Mouse (Mus musculus) T-helper 1 cell (primary cell): ENCODE results near the gene Mrrf.

Experiments
- in situ Hi-C: fragments of 300-600 bp; cut with MboI, MseI; formaldehyde crosslinking; loops from one replicate; pipeline ENCODE4 v1.15.1; 2025; ENCODE audit warnings: high pct_unique_total_duplicates

Mrrf gene

DNA sequence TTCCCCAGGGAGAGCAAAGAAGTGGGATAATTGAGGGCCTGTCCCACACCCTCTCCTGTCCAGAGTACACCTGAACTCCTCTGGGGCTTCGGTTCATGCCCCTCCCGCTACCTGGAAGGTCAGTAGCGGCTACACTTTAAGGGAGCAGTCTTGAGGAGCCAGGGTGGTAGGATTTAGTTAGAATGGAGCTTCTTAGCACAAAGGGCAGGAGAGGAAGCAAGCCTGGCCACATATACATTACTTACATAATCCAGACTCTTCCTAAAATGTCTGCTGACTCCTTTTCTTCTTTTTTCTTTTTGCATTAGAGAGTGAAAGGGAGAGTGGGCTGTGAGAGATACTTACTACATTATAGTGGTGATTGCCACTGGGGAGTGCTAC is 62.7 kb downstream of the Mrrf start:
- in situ Hi-C loops: no loop called here

DNA sequence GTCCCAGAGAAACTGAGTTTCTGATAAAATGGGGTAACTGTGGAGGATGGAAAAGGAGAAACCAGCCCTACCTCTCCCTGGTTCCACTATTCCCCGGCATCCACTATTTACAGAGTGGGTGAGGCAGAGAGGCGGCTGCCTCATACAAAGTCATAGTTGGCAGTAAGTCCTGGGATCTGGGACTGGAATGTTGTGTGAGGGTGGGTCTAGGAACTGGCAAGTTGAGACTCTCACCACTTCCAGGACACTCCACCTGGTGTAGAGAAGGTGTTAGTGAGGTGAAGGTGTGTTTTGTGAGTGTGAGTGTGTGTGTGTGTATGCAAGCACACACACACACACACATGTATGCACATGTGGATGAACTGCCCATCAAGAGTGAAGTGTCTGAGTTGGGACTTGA is 64.6 kb downstream of the Mrrf start:
- in situ Hi-C loops: no loop called here

DNA sequence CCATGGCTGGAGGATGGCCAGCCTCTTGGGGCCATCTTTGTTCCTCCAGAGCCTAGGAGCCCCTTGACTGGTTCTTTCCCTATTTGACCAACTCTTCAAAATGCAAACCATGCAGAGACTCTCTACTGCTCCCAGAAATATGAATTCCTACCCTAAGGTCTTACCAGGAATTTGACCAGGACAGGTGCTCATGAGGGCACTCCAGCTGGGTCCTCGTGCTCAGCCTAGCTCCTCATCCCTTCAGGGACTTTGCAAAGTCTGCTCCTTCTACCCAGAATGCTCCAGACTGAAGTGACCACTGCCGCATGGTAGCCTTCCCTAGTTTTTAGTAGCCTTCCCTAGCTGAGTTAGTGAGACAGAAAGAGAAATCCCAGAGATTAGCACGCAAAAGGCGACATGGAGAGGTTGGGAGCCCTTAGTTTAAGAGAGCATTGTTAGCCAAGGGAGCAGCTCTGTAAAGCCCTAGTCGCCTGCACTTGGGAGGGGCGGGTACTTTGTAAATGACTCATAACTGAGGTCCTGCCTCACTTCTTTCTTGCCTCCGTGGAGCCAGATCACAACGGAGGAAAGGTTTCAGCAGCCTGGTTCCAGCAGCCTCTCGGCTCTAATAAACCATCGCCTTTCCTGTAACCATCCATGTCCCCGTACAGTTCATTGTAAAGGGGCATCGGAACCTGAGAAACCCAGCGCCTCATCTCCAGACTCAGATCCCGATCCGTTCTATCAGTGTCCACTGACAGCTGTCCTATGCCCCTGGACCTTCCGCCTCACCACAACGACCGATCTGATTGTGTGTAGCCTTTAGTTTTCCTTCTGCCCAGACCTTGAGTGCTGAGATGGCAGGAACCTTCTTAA is 65.8 kb downstream of the Mrrf start:
- in situ Hi-C loops: no loop called here

DNA sequence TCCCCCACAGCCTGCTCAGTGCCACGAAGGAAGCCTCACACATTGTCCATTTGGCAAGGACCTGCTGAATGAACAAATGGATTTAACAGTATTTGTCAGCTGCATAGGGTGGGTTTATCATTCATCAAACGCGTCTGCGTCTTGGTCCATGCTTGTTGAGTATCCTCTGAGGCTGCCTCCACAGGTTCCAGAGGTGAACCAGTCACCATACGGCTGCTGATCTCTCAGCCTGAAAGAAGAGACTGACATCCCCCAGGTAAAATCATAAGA is 66.4 kb downstream of the Mrrf start:
- in situ Hi-C loops: no loop called here

DNA sequence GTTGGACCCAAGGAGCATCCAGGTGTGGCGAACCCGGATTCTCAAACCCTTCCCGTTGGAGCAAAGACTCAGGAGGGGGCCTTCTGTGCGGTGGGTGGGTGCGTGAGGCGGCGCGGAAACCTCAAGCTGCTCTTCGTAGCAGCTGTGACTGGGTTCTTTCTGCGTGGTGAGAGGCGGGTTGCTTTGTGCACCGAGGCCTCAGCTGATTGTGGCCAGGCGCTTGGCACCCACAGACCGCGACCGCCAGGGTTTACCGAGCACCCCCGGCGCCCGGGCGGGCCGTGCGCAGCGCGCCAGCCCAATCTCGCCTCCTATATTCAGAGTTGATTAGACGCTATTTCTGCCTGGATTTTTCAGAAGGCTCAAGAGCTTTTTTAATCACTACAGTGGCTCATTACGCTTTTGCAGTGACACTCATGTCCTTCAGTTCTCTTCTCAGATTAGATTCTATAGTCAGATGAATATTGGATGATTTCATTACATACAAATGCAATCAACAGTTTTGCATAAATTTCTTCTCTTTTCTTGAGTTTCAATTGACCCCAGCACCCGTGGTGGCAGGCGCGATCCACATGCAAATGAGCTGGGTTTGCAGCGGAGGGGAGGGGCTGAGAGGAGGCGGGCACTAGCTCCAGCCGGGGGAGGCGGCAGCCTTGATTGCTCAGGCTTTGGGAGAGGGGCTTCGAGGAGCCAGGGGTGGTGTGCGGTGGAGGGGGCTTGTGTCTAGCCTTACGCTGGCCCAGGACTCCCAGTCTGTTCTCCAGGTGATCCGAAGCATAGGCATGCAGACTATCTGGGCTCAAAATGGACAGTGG is 67.0 kb downstream of the Mrrf start:
- in situ Hi-C loops: no loop called here

DNA sequence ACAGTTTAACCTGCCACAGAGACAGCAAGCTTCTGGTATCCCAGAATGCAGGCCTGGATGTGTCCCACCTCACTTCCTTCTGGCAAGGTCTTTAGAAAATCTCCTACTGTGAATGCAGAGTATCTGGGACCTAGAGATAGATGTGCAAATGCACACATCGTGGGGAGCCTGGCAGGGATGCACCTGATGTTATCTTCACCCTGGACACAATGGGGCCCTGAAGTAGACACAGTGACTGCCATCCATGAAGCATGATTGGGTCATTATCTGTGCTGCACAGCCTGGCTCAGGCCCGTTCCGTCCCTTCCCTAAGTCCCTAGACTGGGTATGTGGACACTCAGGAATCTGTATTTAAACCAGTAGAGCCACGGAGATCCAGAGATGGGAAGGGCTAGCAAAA is 68.4 kb downstream of the Mrrf start:
- in situ Hi-C loops: no loop called here

DNA sequence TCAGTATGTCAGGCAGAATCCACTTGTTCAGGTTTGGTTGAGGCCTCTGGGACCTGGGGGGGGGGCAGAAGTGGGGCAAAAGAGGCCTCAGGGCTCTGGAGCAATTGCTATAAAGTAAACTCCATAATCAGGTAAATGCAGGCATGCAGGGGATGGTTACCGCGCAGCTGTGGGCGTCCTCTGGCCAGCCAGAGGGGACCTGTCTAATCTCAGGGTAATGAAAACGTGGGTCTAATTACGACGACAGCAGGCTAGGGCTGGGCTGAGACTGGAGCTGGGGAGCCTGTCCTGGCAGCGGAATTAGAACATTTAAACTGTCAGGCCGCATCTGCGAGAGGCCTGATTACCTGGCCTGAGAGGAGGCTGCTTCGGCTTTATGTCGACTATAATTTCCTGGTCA is 70.9 kb downstream of the Mrrf start:
- in situ Hi-C loops: no loop called here

DNA sequence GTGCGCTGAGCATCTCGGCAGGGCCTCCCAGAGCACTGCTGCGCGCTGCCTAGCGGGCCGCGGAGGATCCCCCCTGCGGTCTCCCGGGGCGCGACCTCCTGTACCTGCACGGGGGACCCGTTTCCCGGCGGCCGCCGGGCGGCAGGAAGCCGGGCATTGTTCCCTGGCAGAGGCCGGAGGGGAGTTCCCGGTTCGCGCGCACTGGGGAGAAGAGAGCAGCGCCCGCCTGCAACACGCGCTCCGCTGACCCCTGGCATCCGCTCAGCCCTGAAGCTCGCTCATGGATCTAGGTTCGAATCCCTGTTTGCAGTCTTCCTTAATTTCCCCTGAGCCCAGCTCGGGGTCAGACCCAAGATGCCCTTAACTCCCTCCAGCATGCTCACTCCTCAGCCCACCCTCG is 74.6 kb downstream of the Mrrf start:
- in situ Hi-C loops: loop anchor here (5.0 kb wide), 2 partner anchors 108 to 203 kb away; no protein-coding TSS in a partner anchor

DNA sequence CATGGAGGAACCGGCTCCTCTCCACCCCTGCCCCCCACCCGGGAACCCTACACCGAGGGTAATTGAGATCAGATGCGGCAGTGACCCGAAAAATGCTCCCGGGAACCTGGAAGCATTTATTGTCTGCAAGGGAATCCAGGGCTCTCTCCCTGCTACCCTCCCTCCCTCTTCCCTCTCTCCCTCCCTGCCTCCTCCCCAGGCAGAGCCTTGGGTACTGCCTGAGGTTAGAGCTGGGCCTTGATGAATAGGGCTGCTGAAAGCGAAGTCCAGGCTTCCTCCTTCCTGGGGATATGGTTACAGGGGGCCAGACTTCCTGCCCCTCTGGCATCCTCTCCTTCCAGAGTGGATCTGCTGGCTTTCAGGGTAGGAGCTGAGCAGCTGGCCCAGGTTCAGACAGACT is 75.6 kb downstream of the Mrrf start:
- in situ Hi-C loops: loop anchor here (5.0 kb wide), 2 partner anchors 109 to 204 kb away; no protein-coding TSS in a partner anchor

DNA sequence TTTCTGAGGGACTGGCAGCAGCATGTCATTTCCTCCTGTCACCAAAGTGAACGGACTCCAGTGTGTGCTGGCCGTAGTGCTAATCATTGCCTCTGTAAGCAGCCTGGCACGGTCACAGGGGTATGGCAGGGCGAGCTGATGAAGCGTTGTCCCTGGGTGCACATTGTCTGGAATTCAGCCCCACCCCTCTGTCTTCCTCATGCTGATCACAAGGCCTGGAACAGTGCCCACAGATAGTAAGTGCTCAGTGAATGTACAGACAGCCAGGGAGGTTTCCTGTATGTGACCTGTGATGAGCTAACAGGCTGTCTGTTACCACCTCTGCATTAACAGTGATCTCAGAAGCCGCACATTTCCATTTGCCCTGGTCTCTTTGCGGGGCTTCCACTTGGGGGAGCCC is 76.9 kb downstream of the Mrrf start:
- in situ Hi-C loops: loop anchor here (5.0 kb wide), 2 partner anchors 111 to 206 kb away; no protein-coding TSS in a partner anchor

DNA sequence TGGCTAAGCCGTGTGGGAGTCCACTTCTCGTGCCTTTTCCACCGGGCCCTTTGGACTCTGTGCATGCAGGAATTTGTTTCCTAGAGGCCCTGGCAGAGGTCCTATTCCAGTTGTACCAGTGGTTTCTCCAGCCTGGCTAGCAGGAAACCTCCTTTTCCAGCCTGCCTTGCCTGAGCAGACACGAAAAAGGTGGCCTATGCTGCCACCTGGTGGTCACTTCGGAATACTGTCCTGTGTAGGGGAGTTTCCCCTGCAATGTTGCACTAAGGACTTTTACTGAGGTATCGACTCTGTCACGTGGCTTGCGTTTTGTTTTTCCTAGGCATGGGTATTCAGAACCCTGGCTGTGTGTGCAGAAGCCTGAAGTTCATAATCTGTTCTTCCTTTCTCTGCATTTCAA is 77.8 kb downstream of the Mrrf start:
- in situ Hi-C loops: loop anchor here (5.0 kb wide), 2 partner anchors 112 to 207 kb away; no protein-coding TSS in a partner anchor

DNA sequence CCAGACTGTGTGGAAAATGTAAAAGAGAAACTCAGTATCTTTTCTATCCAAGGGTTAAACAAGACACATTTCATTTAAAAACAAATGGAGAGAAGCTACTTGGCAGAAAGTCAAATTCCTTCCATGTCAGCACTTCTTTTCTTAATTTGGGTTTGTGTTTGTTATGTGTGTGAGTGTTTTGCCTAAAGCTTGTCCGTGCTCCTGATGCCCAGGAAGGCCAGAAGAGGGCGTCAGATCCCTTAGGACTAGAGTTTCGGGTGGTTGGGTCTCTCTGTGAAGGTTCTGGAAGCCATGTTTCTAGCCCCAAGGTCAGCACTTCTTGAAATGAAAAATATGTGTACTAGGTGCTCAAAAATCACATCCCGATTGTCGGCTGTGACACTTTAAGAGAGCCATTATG is 78.2 kb downstream of the Mrrf start:
- in situ Hi-C loops: loop anchor here (5.0 kb wide), 2 partner anchors 112 to 207 kb away; no protein-coding TSS in a partner anchor

DNA sequence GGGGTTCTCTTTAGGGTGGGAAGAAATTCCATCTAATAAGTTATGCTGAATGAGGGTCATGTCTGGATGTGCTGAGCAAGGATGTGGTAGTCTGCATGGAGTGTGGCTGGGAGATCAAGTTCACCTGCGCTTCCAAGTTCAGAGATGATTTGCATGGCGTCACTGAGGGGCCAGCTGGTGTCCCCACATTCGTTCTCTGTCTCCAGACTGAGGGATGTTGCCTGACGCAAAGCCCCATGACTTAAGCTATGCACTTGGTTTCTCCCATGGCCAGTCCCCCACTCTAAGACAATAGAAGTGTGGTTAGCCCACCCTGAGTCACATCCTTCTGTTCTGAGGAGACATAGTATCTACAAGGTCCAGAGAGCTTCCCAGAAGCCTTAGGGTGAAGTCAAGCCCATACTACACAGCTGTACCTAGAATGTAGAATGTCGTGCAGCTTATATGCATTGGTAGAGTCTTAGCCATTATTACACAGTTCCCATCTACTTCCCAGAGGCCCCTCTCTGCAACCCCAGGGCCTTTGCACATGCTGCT is 79.1 kb downstream of the Mrrf start:
- in situ Hi-C loops: no loop called here

DNA sequence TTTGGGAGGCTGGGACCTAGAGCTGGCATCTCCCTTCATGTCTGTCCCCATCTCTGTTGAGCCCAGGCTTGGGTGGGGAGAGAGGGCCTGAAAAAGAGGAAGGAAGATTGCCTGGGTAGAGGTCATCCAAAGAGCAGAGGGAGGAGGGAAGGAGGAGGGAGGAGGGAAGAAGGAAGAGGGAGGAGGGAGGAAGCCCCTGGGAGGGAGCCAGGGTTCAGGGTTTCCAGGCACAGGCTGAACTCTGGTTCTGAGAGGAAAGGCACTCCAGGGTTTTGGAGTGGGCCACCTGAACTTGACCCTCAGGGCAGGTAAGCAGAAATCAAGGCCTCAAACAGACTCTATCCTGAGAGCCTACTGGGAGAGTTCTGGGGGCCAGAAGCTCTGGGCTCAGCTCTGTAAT is 80.4 kb downstream of the Mrrf start:
- in situ Hi-C loops: no loop called here

DNA sequence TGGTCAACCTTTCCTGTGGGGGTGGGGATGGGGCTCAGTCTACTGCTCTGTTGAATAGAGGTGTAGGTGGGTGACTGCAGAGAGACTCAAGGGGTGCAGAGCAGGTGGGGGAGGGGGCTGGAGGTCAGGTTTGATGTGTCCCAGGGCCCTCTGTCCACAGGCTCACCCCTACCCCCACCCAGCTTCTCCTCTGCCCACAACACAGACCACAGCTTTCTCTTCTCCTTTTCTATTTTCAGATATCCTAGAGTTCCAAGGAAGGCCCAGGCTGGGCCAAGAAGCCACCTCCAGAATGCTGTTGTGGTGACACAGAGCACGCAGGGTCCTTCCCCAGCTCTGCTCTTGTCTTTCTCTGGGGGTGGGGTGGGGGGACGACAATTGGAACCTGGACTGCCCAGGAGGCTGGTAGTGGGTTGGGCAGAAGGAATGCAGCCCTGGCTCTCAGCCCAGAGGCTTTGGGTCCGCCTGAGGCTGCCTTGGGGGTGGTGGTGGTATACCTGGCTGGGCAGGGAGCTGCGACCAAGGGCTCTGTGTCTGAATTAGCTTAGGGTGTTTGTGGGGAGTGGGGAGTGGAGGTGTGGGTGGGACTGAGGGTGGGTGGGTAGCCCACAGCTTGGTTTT is 80.9 kb downstream of the Mrrf start:
- in situ Hi-C loops: no loop called here

DNA sequence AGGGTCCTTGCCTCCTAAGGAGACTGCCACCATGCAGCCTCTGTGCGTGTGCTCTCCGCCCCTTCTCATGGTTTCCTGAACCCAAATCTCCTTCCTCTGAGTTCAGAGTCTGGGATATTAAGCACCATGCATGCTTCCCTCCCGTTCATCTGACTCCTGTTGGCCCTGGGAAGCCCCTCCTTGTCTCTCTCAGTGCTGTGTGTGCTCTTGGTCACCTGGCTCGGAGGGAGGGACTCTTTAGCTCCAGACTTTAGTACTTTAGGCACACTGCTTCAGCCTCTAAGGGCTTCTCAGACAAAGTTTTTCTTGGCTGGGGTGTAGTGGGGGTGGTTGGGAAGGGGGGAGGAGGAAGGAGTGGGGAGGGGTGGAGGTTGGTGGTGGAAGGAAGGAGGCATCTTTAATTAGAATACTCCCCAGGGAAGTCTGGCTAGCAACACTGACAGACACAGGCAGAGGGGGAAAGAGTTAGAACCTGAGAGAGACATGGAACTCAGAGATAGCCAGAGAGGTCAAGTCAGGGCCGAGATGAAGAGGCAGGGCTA is 81.6 kb downstream of the Mrrf start:
- in situ Hi-C loops: no loop called here

DNA sequence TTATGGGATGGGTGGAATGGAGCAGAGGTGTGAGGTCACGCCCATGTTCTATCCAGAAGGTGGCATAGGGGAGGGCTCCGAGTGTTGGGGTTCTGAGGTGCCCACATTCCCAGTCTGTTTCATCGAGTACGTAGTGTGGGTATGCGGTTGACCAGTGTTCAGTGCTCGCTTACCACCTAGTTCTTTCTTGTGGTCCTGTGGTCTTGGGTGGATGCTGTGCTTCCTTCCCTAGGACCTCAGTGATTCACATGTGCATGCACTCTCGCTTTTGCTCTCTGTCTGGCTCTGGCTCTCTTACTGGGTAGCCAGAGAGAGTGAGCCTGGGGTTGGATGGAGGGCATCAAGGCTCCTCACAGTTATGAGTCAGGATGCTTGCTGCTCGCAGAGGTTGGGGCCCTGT is 83.9 kb downstream of the Mrrf start:
- in situ Hi-C loops: no loop called here

DNA sequence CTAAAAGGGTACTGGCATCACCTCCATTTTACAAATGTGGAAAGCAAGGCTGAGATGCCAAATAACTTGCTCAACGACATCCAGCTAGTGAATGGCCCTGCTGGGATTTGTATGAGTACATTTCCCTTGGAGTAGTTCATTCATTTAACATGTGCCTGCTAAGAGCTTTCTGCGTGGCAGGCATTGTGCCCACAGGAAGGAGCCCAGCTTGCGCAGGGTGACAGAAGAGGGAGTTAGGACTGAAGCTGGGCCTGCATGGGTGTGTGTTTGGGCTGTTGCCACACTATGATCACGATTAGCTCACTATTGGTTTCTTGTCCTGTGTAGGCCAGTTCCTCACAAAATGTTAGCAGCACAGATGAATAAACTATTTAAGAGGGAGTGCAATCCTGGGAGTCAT is 84.7 kb downstream of the Mrrf start:
- in situ Hi-C loops: no loop called here

DNA sequence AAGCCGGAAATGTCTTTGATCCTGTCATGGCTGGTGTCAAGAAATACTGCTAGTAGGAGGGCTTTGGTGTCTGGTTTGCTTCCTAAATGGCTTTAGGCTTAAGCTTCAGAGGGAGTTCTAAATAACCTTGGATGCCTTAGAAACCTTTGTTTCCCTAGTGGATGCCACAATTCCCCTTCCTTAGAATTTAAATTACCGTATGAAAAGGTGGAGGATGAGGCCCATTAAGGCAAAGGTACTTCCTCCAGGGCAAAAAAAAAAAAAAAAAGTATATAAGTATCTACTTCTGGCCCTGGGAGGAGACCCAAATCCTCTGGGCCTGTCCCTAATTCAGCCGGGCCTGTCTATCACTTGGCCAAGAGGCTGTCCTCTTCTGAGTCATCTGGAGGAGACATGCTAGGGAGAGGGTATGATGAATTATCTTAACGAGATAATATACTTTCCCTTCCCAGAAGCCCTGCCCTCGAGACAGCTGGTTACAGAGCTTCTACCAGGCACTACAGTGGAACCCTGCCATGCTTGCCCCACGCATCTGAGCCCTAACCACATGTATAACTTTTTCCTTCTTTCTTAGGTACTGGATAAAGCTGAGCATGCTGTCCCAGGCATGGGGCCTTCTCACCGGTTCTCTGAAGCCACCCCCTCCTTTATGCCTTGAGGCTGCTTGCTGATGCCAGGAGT is 86.1 kb downstream of the Mrrf start:
- in situ Hi-C loops: no loop called here

DNA sequence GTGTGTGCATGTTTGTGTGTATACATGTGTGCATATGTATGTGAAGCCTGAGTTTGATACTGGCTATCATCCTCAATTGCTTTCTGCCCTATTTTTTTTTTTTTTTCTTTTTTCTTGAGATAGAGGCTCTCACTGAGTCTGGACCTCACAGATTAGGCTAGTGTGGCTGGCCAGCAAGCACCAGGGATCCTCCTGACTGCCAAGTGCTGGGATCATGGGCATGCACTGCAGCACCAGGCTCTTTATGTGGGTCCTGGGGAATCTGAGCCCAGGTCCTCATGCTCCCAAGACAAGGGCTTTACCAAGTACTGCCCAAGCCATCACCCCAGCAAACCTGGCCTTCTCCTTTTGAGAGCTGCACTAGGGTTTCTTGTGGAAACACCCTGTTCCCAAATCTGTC is 87.2 kb downstream of the Mrrf start:
- in situ Hi-C loops: no loop called here

DNA sequence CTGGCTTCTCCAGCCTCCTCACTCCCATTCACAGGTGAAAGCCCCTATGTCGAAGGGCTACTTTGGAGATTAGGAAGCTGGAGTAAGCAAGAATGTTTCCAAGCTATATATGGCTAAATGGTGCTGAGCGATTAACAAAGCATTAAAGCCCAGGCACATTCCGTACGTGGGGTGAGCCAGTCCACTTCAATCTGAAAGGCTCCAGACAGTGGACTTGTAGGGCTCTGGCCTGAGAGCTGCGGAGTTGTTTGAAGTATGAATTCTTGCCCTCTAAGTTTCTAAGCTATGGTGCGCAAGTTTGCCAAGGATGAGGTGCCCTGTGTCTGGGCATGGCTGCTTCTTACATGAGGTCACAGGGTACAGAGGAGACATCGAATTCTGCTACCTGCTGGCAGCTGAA is 88.0 kb downstream of the Mrrf start:
- in situ Hi-C loops: no loop called here
